Mouse (Mus musculus) stomach, postnatal 0 days (tissue): Measurements from ENCODE around the gene Tef.

Experiments
- CTCF ChIP-seq: IDR thresholded peaks from 2 replicates; pipeline ENCODE4 v1.5.1; 2016; ENCODE audit warnings: antibody characterized with exemption, low read depth, mild to moderate bottlenecking, moderate library complexity
- EP300 ChIP-seq: optimal IDR thresholded peaks from 2 replicates; pipeline ENCODE3; 2016; ENCODE audit warnings: antibody characterized with exemption

GRCm38 (mm10) chr15:81800391-81800790 lies 1.8 kb upstream of the Tef start:
- TF ChIP-seq EP300 (no peak), CTCF (no peak)
